Mouse (Mus musculus) adrenal gland, adult 2 months (tissue): Measurements from ENCODE around the gene A830031A19Rik. TPM values are rescaled to one million over a fixed set of nuclear protein-coding genes. Genes with fewer than 3 reads are reported as not detected.

ENCODE experiments used
- DNase-seq: peaks from one replicate; pipeline ENCODE4 v3.0.0; 2021
- long read RNA-seq: library from polyadenylated mRNA; stranded (forward); transcript quantifications from one replicate; pipeline ENCODE4 v2.0.0, GENCODE M21; 2021
- polyA plus RNA-seq: library from polyadenylated mRNA; depleted of rRNA; stranded (reverse); fragments of >200 nt; gene quantifications from 2 replicates; pipeline ENCODE4 v1.2.3, GENCODE M21; 2012; rRNA removed
- total RNA-seq, 2 experiments: library from RNA; stranded (reverse); gene quantifications; 2 replicates each; pipeline ENCODE4 v1.2.3; 2021

The A830031A19Rik gene
- total RNA-seq (not detected), polyA plus RNA-seq (not detected in 2 replicates)
- long read RNA-seq = 0 reads

DNA sequence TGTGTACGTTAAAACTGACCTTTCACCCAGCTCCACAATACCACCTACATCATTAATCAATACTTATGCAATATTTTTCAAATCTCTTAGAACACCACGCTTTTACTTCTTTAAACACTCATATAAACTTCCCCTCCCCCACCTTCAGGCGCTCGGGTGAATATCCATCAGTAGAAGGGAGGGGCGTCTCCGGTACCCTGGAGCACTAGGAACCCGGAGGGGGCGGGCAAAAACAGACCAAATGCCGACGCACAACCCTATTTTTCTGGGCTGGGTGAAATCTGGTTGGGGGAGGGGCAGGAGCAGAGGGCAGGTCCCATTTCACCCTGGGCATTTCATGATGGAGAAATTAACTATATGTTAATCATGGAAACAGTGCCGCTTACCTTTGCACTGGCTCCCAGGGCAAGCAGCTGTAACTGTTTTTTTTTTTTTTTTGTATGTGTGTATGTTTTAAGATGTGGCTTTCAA lies at the start of gene A830031A19Rik:
Gene A830031A19Rik (minus strand): TSS at position 421 of the 471 bp plus-strand sequence.
- DNase-seq = no peak

DNA sequence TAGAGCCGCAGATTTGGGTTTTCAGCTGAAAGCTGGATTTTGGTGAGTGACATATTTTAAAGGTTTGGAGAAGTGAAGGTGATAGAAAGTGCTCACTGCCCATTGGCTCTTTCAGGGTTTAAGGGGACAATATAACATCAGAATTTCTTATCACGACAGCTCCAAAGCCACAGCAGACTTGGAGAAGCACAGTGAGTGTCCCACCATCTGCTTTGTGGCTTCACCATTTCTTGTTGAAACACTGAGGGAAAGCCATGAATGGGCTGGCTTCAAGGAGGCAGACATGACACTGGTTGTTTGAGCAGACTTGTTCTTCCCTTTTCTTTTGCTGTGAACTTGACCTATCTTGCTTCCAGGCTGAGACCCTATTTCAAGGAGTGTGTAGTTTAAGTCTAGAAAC lies 49.1 kb upstream of the A830031A19Rik start:
- DNase-seq = no peak

- no peak for DNase-seq
Observed at GRCm38 (mm10) chr11:24122899-24123298, 48.0 kb upstream of the A830031A19Rik start.

GRCm38 (mm10) chr11:24121136-24121535 lies 46.3 kb upstream of the A830031A19Rik start:
- DNase-seq = no peak

- DNase-seq = no peak
Observed at GRCm38 (mm10) chr11:24116582-24117318, 41.9 kb upstream of the A830031A19Rik start.

GRCm38 (mm10) chr11:24116041-24116440 lies 41.2 kb upstream of the A830031A19Rik start:
- DNase-seq = no peak

DNA sequence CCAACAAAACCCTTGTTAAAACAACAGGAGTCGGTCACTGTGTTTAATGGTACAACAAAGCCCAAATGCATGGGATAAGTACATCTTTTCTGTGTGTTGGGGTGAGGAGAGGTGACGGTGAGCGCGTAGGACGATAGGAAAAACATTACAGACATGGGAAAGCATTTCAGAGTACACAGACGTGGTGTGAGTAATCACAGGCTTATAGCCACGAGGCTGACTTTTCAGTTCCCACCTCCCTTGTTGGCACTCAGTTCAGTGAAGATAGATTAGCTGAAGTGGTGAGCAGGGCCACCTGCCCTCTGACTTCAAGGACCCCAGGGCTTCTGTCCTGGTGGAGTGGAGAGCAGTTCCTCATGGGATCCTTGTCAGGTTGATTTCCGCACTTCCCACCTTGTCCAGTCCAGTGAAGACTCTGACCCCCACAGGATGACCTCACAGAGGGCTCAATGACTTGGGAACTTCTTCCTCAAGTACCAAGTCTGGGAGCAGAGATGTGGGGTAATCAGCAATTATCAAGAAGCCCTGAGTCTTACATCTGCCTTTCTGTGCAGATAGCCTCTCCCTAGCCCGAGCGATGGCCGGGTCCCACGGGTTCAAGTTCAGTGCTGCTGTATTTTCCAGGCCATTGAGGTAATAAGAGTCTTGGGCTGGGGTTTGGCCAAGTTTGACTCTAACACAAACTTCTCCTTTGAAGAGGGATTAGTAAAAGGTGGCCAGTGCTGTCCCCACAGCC lies 40.3 kb upstream of the A830031A19Rik start:
- no peak for DNase-seq

GRCm38 (mm10) chr11:24111720-24112119 lies 36.9 kb upstream of the A830031A19Rik start:
- no peak for DNase-seq

- no peak for DNase-seq
Observed at GRCm38 (mm10) chr11:24110113-24110512, 35.3 kb upstream of the A830031A19Rik start.

DNA sequence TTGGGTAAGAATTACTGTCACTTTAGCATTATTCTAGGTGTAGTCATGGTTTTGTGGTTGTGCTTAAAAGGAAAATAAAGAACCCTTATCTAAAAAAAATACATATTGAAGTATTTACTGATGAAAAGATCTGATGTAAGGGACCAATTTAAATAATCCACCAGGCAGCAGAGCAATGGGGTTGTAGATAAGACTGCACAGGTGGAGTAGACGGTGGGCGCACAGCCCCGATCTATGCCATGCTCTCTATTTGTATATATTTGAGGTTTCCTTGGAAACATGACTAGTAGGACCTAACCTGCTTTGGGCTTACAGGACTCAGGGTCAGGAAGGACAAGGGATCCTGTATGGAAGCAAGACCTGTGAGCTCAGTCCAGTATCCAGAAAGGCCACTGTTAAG lies 34.5 kb upstream of the A830031A19Rik start:
- no peak for DNase-seq

- no peak for DNase-seq
Observed at GRCm38 (mm10) chr11:24108974-24109373, 34.1 kb upstream of the A830031A19Rik start.

- DNase-seq = no peak
Observed at GRCm38 (mm10) chr11:24107414-24107813, 32.6 kb upstream of the A830031A19Rik start.

DNA sequence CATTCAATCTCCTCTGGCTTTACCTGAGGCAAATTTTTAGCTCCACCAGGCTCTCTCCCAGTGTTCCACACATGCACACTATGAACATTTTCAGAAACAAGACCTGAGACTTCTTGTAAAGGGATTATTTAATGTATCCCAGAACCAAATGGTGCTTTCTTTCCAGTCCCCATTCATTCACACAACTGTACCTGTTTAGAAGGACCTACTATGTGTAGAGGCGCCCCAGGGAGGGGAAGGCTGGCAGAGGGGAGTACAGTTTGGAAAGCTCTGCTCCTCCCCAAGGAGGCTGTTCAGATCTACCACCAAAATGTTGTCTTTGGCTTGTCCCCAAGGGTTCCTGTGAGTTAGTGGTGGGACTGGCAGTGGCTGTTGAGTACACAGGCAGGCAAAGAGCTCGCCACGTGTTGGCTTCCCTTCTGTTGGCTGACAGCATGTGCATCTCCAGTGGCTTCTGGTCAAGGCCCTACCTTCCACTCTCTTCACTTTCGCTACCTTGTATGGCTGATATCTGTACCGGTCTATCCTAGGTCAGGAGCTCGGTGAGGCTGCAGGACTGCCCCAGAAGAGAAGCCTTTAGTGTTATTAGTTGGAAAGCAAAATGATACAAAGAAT lies 28.4 kb upstream of the A830031A19Rik start:
- no peak for DNase-seq

DNA sequence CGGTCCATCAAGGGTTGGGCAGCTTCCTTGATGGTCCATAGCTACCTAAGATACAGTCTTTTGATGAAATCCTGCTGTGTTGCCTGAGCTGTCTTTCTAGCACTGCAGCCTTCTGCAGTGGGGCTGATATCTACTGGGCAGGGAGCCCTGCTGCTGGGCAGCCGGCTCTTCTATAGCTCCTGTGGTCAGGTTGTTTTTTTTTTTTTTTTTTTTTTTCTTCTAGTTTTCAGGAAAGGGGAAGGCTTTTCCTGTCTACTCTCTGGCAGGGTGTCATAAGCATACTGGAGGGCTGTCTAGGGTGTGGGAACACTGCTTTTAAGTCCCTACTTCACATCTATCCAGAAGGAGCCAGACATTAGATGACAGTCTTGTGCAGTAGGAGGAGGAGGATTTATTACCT lies 27.5 kb upstream of the A830031A19Rik start:
- DNase-seq = no peak

DNA sequence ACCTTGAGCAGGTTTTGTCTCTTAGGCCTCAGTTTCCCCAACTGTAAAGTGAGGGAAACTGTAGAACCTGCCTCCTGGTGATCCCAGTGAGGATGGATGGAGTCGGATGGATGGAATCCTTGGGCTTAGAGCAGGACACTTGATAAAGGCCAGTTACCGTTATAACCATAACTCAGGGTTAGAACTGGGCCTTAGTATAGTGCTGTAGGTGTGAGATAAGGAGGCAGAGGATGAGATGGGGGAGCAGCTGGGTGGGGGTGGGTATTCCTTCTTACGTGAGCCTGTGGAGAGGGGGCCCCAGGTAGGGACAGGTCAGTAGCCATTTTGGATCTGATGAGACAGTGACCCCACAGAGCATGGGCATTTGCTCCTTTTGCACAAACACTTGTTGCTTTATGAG lies 26.8 kb upstream of the A830031A19Rik start:
- DNase-seq = no peak

GRCm38 (mm10) chr11:24100449-24101070 lies 25.7 kb upstream of the A830031A19Rik start:
- no peak for DNase-seq

GRCm38 (mm10) chr11:24099886-24100293 lies 25.0 kb upstream of the A830031A19Rik start:
- no peak for DNase-seq

GRCm38 (mm10) chr11:24099215-24099614 lies 24.4 kb upstream of the A830031A19Rik start:
- no peak for DNase-seq

- DNase-seq = no peak
Observed at GRCm38 (mm10) chr11:24098662-24099061, 23.8 kb upstream of the A830031A19Rik start.

DNA sequence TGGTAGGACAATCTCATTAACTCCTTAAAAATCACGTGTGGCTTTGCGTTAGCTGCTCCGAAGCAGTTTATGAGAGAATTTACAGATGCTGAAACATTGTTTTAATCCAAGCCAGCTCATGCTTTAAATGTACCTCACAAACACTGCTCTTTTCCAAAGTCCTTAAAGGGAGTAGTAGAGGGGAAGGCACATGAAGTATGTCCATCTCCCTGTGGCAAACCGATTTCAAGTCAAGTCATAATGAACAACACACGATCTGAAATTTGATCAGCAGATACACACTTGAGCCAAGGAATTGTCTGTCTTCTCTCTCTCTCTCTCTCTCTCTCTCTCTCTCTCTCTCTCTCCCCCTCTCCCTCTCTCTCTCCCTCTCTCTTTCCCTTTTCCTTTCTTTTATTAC lies 23.2 kb upstream of the A830031A19Rik start:
- no peak for DNase-seq

GRCm38 (mm10) chr11:24097026-24097425 lies 22.2 kb upstream of the A830031A19Rik start:
- no peak for DNase-seq

GRCm38 (mm10) chr11:24096483-24096882 lies 21.6 kb upstream of the A830031A19Rik start:
- no peak for DNase-seq
